Mouse (Mus musculus) heart, embryonic 12.5 days (tissue): ENCODE measurements around the gene Kazn. TPM values are rescaled to one million over a fixed set of nuclear protein-coding genes. Genes with fewer than 3 reads are reported as not detected.
A peak's percentile ranks its signal among the peaks of the same experiment; 100 is the strongest.

Experiments
- ATAC-seq: fragments of 200-750 bp; cut with Nextera tagmentation; 2 replicates; pipeline ENCODE4 v1.8.0; 2017; ENCODE audit warnings: moderate TSS enrichment, moderate library complexity; ENCODE audit not compliant: insufficient number of reproducible peaks, low FRiP score
- H3K27ac ChIP-seq: fragments of 300-500 bp; sonication (generic); 2 replicates; pipeline ENCODE4 v1.5.1; 2016; ENCODE audit warnings: mild to moderate bottlenecking, moderate library complexity; ENCODE audit not compliant: poor library complexity, severe bottlenecking
- H3K27me3 ChIP-seq: fragments of 300-500 bp; sonication (generic); replicated peaks from 2 replicates; pipeline ENCODE4 v1.6.1; 2016; ENCODE audit warnings: mild to moderate bottlenecking, moderate library complexity
- H3K36me3 ChIP-seq: fragments of 300-500 bp; sonication (generic); 2 replicates; pipeline ENCODE4 v1.6.1; 2016; ENCODE audit warnings: mild to moderate bottlenecking, moderate library complexity
- H3K4me1 ChIP-seq: fragments of 300-500 bp; sonication (generic); replicated peaks from 2 replicates; pipeline ENCODE4 v1.6.1; 2016; ENCODE audit warnings: mild to moderate bottlenecking
- H3K4me2 ChIP-seq: fragments of 300-500 bp; sonication (generic); 2 replicates; pipeline ENCODE4 v1.6.1; 2016; ENCODE audit warnings: mild to moderate bottlenecking, moderate library complexity
- H3K4me3 ChIP-seq: fragments of 300-500 bp; sonication (generic); 2 replicates; pipeline ENCODE4 v1.5.1; 2016; ENCODE audit warnings: mild to moderate bottlenecking
- H3K9ac ChIP-seq: fragments of 300-500 bp; sonication (generic); 2 replicates; pipeline ENCODE4 v1.6.1; 2016; ENCODE audit warnings: mild to moderate bottlenecking, moderate library complexity
- H3K9me3 ChIP-seq: fragments of 300-500 bp; sonication (generic); replicated peaks from 2 replicates; pipeline ENCODE4 v1.6.1; 2016; ENCODE audit warnings: mild to moderate bottlenecking, moderate library complexity
- WGBS: fragments of 180-500 bp; shearing (Covaris S2); methylation state at CpG from one replicate; pipeline ENCODE4 v1.1.7; 2016; 5-methylcytosine and 5-hydroxymethylcytosine counted together
- polyA plus RNA-seq: library from polyadenylated mRNA; unstranded; fragments of >200 nt; fragmentation: Nextera tagmentation; extraction: Ambion mirVana; gene quantifications from 2 replicates; pipeline ENCODE4 v1.2.1, GENCODE M21; 2016

Kazn gene
- polyA plus RNA-seq, 1 experiment from 2014 or later, result 8.6 TPM

- no peaks in the 10 kb centered on the region for H3K27me3 ChIP-seq
- no peak overlapping the region for H3K9ac ChIP-seq
- no peak overlapping the region for H3K4me2 ChIP-seq
- no peak for ATAC-seq
- WGBS, result 58% methylated on average over 4 of the region's 4 CpGs
- no peak overlapping the region for H3K27ac ChIP-seq
- peaks cover 52% of the 10 kb centered on the region for H3K4me1 ChIP-seq
- H3K36me3 ChIP-seq, result peaks cover 6% of the 10 kb centered on the region; the same call in 1 of the 2 replicates
- H3K9me3 ChIP-seq, result peaks cover 11% of the 10 kb centered on the region
- H3K4me3 ChIP-seq, result no peak overlapping the region
These were observed 74.8 kb downstream of the Kazn start for GRCm38 (mm10) chr4:142164386-142164785.

GRCm38 (mm10) chr4:142163862-142164261 lies 75.3 kb downstream of the Kazn start:
- no peak overlapping the region for H3K4me2 ChIP-seq
- H3K9ac ChIP-seq, result no peak overlapping the region
- no peak overlapping the region for H3K4me3 ChIP-seq
- peaks cover 57% of the 10 kb centered on the region for H3K4me1 ChIP-seq
- H3K36me3 ChIP-seq, result peaks cover 6% of the 10 kb centered on the region; the same call in 1 of the 2 replicates
- H3K9me3 ChIP-seq, result peaks cover 11% of the 10 kb centered on the region
- ATAC-seq, result no peak
- no peak overlapping the region for H3K27ac ChIP-seq
- no peaks in the 10 kb centered on the region for H3K27me3 ChIP-seq
- 32% methylated on average over 3 of the region's 3 CpGs for WGBS

GRCm38 (mm10) chr4:142162729-142163128 lies 76.5 kb downstream of the Kazn start:
- 87% methylated on average over 9 of the region's 9 CpGs for WGBS
- Histone ChIP-seq H3K4me1 (peaks cover 61% of the 10 kb centered on the region), H3K36me3 (peaks cover 8% of the 10 kb centered on the region; the same call in 1 of the 2 replicates), H3K27ac (no peak overlapping the region), H3K9ac (no peak overlapping the region), H3K4me2 (no peak overlapping the region), H3K9me3 (peaks cover 11% of the 10 kb centered on the region), H3K4me3 (no peak overlapping the region), H3K27me3 (no peaks in the 10 kb centered on the region)
- no peak for ATAC-seq

- no peak for ATAC-seq
- Histone ChIP-seq H3K9ac (no peak overlapping the region), H3K9me3 (peaks cover 11% of the 10 kb centered on the region), H3K4me2 (no peak overlapping the region), H3K4me3 (no peak overlapping the region), H3K27me3 (no peaks in the 10 kb centered on the region), H3K27ac (no peak overlapping the region), H3K36me3 (peaks cover 11% of the 10 kb centered on the region; the same call in 1 of the 2 replicates), H3K4me1 (peaks cover 59% of the 10 kb centered on the region)
- 92% methylated on average over 2 of the region's 2 CpGs for WGBS
These were observed 77.1 kb downstream of the Kazn start for GRCm38 (mm10) chr4:142162102-142162501.

GRCm38 (mm10) chr4:142160041-142160440 lies 79.2 kb downstream of the Kazn start:
- 0 out of 2 replicates have a peak overlapping the region, but pooled peaks have one; percentile 3 for H3K27ac ChIP-seq
- WGBS, result 52% methylated on average over 8 of the region's 8 CpGs
- peaks cover 11% of the 10 kb centered on the region; the same call in 1 of the 2 replicates for H3K36me3 ChIP-seq
- H3K4me3 ChIP-seq, result no peak overlapping the region
- H3K9me3 ChIP-seq, result peaks cover 11% of the 10 kb centered on the region
- H3K9ac ChIP-seq, result no peak overlapping the region
- ATAC-seq, result no peak
- peaks cover 47% of the 10 kb centered on the region for H3K4me1 ChIP-seq
- no peaks in the 10 kb centered on the region for H3K27me3 ChIP-seq
- no peak overlapping the region for H3K4me2 ChIP-seq

GRCm38 (mm10) chr4:142156506-142156905 lies 82.7 kb downstream of the Kazn start:
- WGBS, result 43% methylated on average over 5 of the region's 5 CpGs
- Histone ChIP-seq H3K9me3 (0 out of 2 replicates have a peak, but pooled peaks cover 2% of the 10 kb centered on the region), H3K4me3 (no peak overlapping the region), H3K9ac (no peak overlapping the region), H3K27ac (no peak overlapping the region), H3K4me2 (no peak overlapping the region), H3K4me1 (peaks cover 34% of the 10 kb centered on the region), H3K27me3 (no peaks in the 10 kb centered on the region), H3K36me3 (peaks cover 6% of the 10 kb centered on the region; the same call in 1 of the 2 replicates)
- ATAC-seq, result no peak

- no peak for ATAC-seq
- Histone ChIP-seq H3K9me3 (no peaks in the 10 kb centered on the region), H3K36me3 (peaks cover 6% of the 10 kb centered on the region; the same call in 1 of the 2 replicates), H3K27me3 (no peaks in the 10 kb centered on the region), H3K4me1 (peaks cover 22% of the 10 kb centered on the region), H3K9ac (no peak overlapping the region), H3K27ac (no peak overlapping the region), H3K4me3 (no peak overlapping the region), H3K4me2 (no peak overlapping the region)
- WGBS, result 57% methylated on average over 11 of the region's 11 CpGs
These were observed 85.0 kb downstream of the Kazn start for GRCm38 (mm10) chr4:142154246-142154645.

- Histone ChIP-seq H3K4me3 (no peak overlapping the region), H3K36me3 (peaks cover 11% of the 10 kb centered on the region), H3K9ac (no peak overlapping the region), H3K27ac (no peak overlapping the region), H3K27me3 (no peaks in the 10 kb centered on the region), H3K4me2 (no peak overlapping the region), H3K4me1 (peaks cover 15% of the 10 kb centered on the region), H3K9me3 (no peaks in the 10 kb centered on the region)
- peak; percentile 31; the same call in 1 of the 2 replicates for ATAC-seq
- WGBS, result 8% methylated on average over 2 of the region's 2 CpGs
These were observed 85.7 kb downstream of the Kazn start for GRCm38 (mm10) chr4:142153526-142153925.

- H3K4me2 ChIP-seq, result no peak overlapping the region
- WGBS, result 61% methylated on average over 8 of the region's 8 CpGs
- H3K9ac ChIP-seq, result no peak overlapping the region
- peak; percentile 9; the same call in 1 of the 2 replicates for ATAC-seq
- H3K36me3 ChIP-seq, result peaks cover 17% of the 10 kb centered on the region
- H3K9me3 ChIP-seq, result no peaks in the 10 kb centered on the region
- H3K27me3 ChIP-seq, result no peaks in the 10 kb centered on the region
- H3K4me1 ChIP-seq, result peaks cover 14% of the 10 kb centered on the region
- no peak overlapping the region for H3K27ac ChIP-seq
- H3K4me3 ChIP-seq, result no peak overlapping the region
These were observed 86.3 kb downstream of the Kazn start for GRCm38 (mm10) chr4:142152733-142153422.

- peaks cover 31% of the 10 kb centered on the region for H3K36me3 ChIP-seq
- no peak for ATAC-seq
- no peak overlapping the region for H3K9ac ChIP-seq
- H3K27me3 ChIP-seq, result no peaks in the 10 kb centered on the region
- H3K4me2 ChIP-seq, result no peak overlapping the region
- H3K4me1 ChIP-seq, result peaks cover 7% of the 10 kb centered on the region
- no peak overlapping the region for H3K27ac ChIP-seq
- 66% methylated on average over 2 of the region's 2 CpGs for WGBS
- no peak overlapping the region for H3K4me3 ChIP-seq
- H3K9me3 ChIP-seq, result 0 out of 2 replicates have a peak, but pooled peaks cover 5% of the 10 kb centered on the region
These were observed 89.1 kb downstream of the Kazn start for GRCm38 (mm10) chr4:142150086-142150485.

- Histone ChIP-seq H3K4me2 (no peak overlapping the region), H3K4me1 (peaks cover 7% of the 10 kb centered on the region), H3K4me3 (no peak overlapping the region), H3K9ac (no peak overlapping the region), H3K27me3 (no peaks in the 10 kb centered on the region), H3K9me3 (0 out of 2 replicates have a peak, but pooled peaks cover 5% of the 10 kb centered on the region), H3K27ac (no peak overlapping the region), H3K36me3 (peaks cover 31% of the 10 kb centered on the region)
- WGBS, result 85% methylated on average over 9 of the region's 9 CpGs
- no peak for ATAC-seq
These were observed 90.0 kb downstream of the Kazn start for GRCm38 (mm10) chr4:142149202-142149601.
